Mouse (Mus musculus) embryonic stem cell, embryonic (primary cell): ENCODE results near the gene Dis3.
"Not testable (repeated sequence)": the region's sequence is repeated elsewhere in the genome, so short reads cannot be mapped to it uniquely, and the experiment has no call there.

Experiments used
- CTCF ChIA-PET, 4 experiments: fragments of 300-600 bp in 2 of 4; fragments of 350-600 bp in 2 of 4; sonication (Branson Sonifier 250); formaldehyde crosslinking; loops; one replicate each; lab custom pipeline; 2022; ENCODE audit warnings: inconsistent platforms in 2 of 4; lab: Charles Lee
- POLR2A ChIA-PET, 4 experiments: fragments of 300-600 bp in 2 of 4; fragments of 350-600 bp in 2 of 4; sonication (Branson Sonifier 250); formaldehyde crosslinking; loops; one replicate each; lab custom pipeline; 2022; ENCODE audit warnings: antibody characterized with exemption in 4 of 4, inconsistent platforms in 1 of 4; lab: Charles Lee

Gene Dis3

DNA sequence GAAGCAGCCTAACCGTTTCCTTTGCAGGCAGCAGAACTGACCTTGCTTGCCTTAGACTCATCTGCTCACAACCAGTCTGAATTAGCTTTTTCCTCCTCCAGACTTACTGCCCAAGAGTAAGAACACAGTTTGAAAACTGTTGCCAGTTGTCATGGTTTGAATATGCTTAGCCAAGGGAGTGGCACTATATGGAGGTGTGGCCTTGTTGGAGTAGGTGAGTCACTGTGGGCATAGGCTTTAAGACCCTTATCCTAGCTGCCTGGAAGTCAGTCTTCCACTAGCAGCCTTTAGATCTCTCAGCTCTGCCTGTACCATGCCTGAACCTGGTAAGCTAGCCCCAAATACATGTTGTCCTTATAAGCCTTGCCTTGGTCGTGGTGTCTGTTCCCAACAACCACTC is 61.9 kb downstream of the Dis3 start:
- ChIA-PET POLR2A (interaction anchor here (0.6 to 6.3 kb wide), 15 partner anchors 8 to 261 kb away, joined by 3 to 27 read pairs (median 3); partner anchors contain the start of genes Dis3 (in 2 of the 4), Klf5 (in 2 of the 4), Pibf1 (in 2 of the 4) and Bora (in 1 of the 4)), CTCF (interaction anchor here in 1 of 4 experiments (0.5 kb wide), 1 partner anchor 308 kb away, joined by 5 read pairs; no protein-coding TSS in a partner anchor)

DNA sequence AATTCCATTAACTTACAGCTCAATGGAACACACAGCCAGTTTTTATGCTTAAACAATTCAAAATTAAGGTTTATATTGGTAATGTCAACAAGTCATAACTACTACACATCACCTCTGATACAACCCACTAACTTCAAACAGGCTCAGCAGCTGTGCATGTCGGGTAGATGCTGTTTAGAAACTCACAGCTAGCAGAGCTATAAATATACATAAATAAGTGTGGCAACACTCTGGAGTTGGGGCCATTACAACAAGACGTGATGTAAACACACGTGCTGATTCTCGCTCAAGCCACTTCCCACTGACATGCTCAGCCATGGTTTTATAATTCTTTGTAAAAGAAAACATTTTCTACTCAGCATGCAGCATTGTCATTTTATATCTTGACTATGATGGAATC is 63.5 kb downstream of the Dis3 start:
- CTCF ChIA-PET: no interaction called here
- POLR2A ChIA-PET: interaction anchor here in 2 of 4 experiments (1.5 to 6.3 kb wide), 7 partner anchors 8 to 77 kb away, joined by 5 to 27 read pairs (median 11); partner anchors contain the start of genes Bora (in 2 of the 2), Dis3 (in 2 of the 2), Mzt1 (in 2 of the 2) and Pibf1 (in 2 of the 2)

DNA sequence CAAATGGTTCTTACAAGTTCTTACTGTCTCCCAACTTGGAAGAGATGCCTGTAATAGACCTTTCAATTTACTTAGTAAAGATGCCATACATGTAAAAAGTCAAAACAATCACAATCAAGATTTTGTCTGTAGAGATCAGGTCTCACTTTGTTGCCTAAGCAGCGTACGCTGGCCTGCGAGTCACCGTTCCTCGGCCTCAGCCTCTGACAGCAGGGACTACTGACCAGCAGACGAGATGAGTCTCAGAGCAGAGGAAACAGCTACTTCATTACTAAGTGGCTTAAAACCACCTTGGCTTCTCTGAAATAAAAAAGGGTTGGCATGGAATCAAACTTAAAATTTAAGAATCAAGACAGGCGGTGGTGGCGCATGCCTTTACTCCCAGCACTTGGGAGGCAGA is 64.7 kb downstream of the Dis3 start:
- POLR2A ChIA-PET: interaction anchor here in 2 of 4 experiments (0.8 to 1.0 kb wide), 3 partner anchors 9 to 11 kb away, joined by 3 to 4 read pairs (median 3); partner anchors contain the start of genes Bora (in 1 of the 2) and Mzt1 (in 1 of the 2)
- CTCF ChIA-PET: not testable (repeated sequence)

DNA sequence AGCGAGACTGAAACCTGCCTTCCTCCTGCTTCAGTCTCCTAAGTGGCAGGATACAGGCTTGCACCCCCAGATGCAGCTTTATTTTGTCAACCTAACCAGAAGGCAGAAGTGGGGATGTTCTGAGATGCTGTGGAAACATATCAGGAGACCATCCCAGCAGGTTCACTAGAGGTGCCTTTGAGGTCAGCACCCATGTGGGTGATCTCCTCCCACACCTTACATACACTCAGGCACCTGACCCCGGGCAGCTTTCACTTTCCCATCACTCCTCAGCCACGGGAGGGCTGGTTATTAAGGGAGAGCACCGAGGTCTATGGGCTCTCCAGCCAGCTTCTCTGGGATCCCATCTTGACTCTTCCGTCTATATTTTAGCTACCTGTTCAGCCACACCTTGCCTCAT is 67.0 kb downstream of the Dis3 start:
- CTCF ChIA-PET: interaction anchor here in 1 of 4 experiments (0.6 kb wide), 1 partner anchor 866 kb away, joined by 6 read pairs; no protein-coding TSS in a partner anchor
- POLR2A ChIA-PET: interaction anchor here in 3 of 4 experiments (0.7 to 1.4 kb wide), 5 partner anchors 9 to 67 kb away, joined by 3 to 13 read pairs (median 3); partner anchors contain the start of genes Dis3 (in 1 of the 3) and Mzt1 (in 1 of the 3)

DNA sequence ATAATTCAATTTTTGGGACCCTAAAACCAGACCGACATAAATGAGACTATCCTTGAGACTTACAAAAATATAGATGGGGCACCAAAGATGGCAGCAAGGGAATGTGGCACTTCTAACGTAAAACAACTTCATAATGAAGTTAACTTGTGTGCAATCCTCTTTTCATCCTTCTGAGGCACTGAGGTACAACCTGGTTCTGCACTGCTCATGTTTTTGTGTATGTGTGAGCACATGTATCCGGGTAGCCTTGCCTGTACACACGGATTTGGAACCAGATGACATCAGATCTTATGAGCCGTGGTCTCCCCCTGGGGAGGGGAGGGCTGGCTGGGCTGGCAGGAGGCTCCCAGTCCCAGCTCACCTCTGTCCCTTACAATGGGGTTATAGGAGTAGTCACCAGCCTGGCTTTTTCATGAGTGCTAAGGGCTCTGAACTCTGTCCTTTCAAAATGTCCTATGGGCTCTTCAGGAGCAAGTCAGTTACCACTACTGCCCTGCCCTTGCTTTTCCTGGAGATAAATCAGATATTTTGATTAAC is 68.2 kb downstream of the Dis3 start:
- POLR2A ChIA-PET: no interaction called here

DNA sequence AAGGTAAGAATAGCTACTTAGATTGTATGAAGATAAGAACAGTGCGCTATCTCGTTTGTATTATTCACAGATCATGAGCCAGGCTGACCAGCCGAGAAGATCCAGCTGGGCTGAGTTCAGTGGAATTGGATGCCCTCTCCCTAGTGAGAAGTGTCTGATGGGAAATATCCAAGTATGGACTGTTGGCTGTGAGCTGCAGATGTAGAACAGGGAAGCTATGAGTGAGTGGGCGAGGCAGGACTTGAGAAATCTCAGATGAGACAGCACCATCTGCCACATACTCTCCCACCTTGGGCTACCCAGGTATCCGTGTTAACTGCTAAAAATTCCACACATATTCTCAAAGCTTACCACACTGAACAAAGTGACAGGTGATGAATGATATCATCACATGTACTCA is 69.6 kb downstream of the Dis3 start:
- ChIA-PET POLR2A (interaction anchor here in 2 of 4 experiments (0.7 to 3.6 kb wide), 6 partner anchors 9 to 32 kb away, joined by 3 to 14 read pairs (median 4); no protein-coding TSS in a partner anchor), CTCF (no interaction called here)

More for the DNA sequence above, 68.2 kb downstream of the Dis3 start:
- CTCF ChIA-PET: no interaction called here
